Mouse (Mus musculus): ENCODE data around the gene Tiparp. TPM values are rescaled to one million over a fixed set of nuclear protein-coding genes. Genes with fewer than 3 reads are reported as not detected.
A peak's percentile ranks its signal among the peaks of the same experiment; 100 is the strongest.

The Tiparp gene
- 1.3 and 4.2 TPM in 2 replicates for polyA plus RNA-seq (2012; rRNA removed)

GRCm38 (mm10) chr3:65527691-65528601, at the start of gene Tiparp:
Gene Tiparp, plus strand, starts transcription at chr3:65528410.
- Histone ChIP-seq H3K27ac (ENCODE audit: insufficient read depth, low read depth, low read length) (peak within 1 kb of the TSS; percentile 93), H3K4me3 (ENCODE audit: low read depth, low read length) (peak within 1 kb of the TSS; percentile 98), H3K27me3 (ENCODE audit: control insufficient read depth, insufficient read depth, low read length) (no peaks in the 10 kb centered on the region), H3K4me1 (ENCODE audit: control insufficient read depth, insufficient read depth, insufficient read length, low read length) (peaks cover 5% of the 10 kb centered on the region; the same call in 1 of the 2 replicates), H3K36me3 (ENCODE audit: control insufficient read depth, insufficient read depth, low read length) (peaks cover 9% of the 10 kb centered on the region)
- TF ChIP-seq CTCF (IDR thresholded peaks at IDR 0.05; ENCODE audit: extremely low read depth, insufficient read length, insufficient replicate concordance, low read depth, low read length) (peak; percentile 30; the same call in 1 of the 2 replicates), POLR2A (IDR thresholded peaks at IDR 0.05; ENCODE audit: low read depth, low read length) (peak; percentile 99)
- under 1% methylated on average over 109 of the region's 109 CpGs for WGBS

- H3K4me3 ChIP-seq (ENCODE audit: low read depth, low read length) = no peak overlapping the region
- whole genome bisulfite sequencing = 69% methylated on average over 6 of the region's 6 CpGs
- H3K27me3 ChIP-seq (ENCODE audit: control insufficient read depth, insufficient read depth, low read length) = no peaks in the 10 kb centered on the region
- TF ChIP-seq CTCF (IDR thresholded peaks at IDR 0.05; ENCODE audit: extremely low read depth, insufficient read length, insufficient replicate concordance, low read depth, low read length) = no peak
- TF ChIP-seq POLR2A (IDR thresholded peaks at IDR 0.05; ENCODE audit: low read depth, low read length) = no peak
- no peaks in the 10 kb centered on the region for H3K36me3 ChIP-seq (ENCODE audit: control insufficient read depth, insufficient read depth, low read length)
- H3K4me1 ChIP-seq (ENCODE audit: control insufficient read depth, insufficient read depth, insufficient read length, low read length) = no peaks in the 10 kb centered on the region
- H3K27ac ChIP-seq (ENCODE audit: insufficient read depth, low read depth, low read length) = no peak overlapping the region
Observed at GRCm38 (mm10) chr3:65480676-65481075, 47.5 kb upstream of the Tiparp start.

- no peaks in the 10 kb centered on the region for H3K36me3 ChIP-seq (ENCODE audit: control insufficient read depth, insufficient read depth, low read length)
- H3K4me1 ChIP-seq (ENCODE audit: control insufficient read depth, insufficient read depth, insufficient read length, low read length) = no peaks in the 10 kb centered on the region
- H3K4me3 ChIP-seq (ENCODE audit: low read depth, low read length) = no peak overlapping the region
- no peaks in the 10 kb centered on the region for H3K27me3 ChIP-seq (ENCODE audit: control insufficient read depth, insufficient read depth, low read length)
- 73% methylated on average over 1 of the region's 1 CpGs for WGBS
- no peak overlapping the region for H3K27ac ChIP-seq (ENCODE audit: insufficient read depth, low read depth, low read length)
- TF ChIP-seq POLR2A (IDR thresholded peaks at IDR 0.05; ENCODE audit: low read depth, low read length) = no peak
- TF ChIP-seq CTCF (IDR thresholded peaks at IDR 0.05; ENCODE audit: extremely low read depth, insufficient read length, insufficient replicate concordance, low read depth, low read length) = no peak
Observed at GRCm38 (mm10) chr3:65482266-65482665, 45.9 kb upstream of the Tiparp start.

GRCm38 (mm10) chr3:65482698-65483407, 45.4 kb upstream of the Tiparp start:
- H3K27ac ChIP-seq (ENCODE audit: insufficient read depth, low read depth, low read length) = no peak overlapping the region

GRCm38 (mm10) chr3:65484161-65484733, 44.0 kb upstream of the Tiparp start:
- Histone ChIP-seq H3K27me3 (ENCODE audit: control insufficient read depth, insufficient read depth, low read length) (no peaks in the 10 kb centered on the region), H3K36me3 (ENCODE audit: control insufficient read depth, insufficient read depth, low read length) (no peaks in the 10 kb centered on the region), H3K4me3 (ENCODE audit: low read depth, low read length) (no peak overlapping the region), H3K27ac (ENCODE audit: insufficient read depth, low read depth, low read length) (no peak overlapping the region), H3K4me1 (ENCODE audit: control insufficient read depth, insufficient read depth, insufficient read length, low read length) (no peaks in the 10 kb centered on the region)
- TF ChIP-seq POLR2A (IDR thresholded peaks at IDR 0.05; ENCODE audit: low read depth, low read length) = no peak
- TF ChIP-seq CTCF (IDR thresholded peaks at IDR 0.05; ENCODE audit: extremely low read depth, insufficient read length, insufficient replicate concordance, low read depth, low read length) = no peak
- 69% methylated on average over 7 of the region's 7 CpGs for WGBS

More at GRCm38 (mm10) chr3:65482698-65483407, 45.4 kb upstream of the Tiparp start:
- Histone ChIP-seq H3K27me3 (ENCODE audit: control insufficient read depth, insufficient read depth, low read length) (no peaks in the 10 kb centered on the region), H3K4me3 (ENCODE audit: low read depth, low read length) (no peak overlapping the region), H3K4me1 (ENCODE audit: control insufficient read depth, insufficient read depth, insufficient read length, low read length) (no peaks in the 10 kb centered on the region), H3K36me3 (ENCODE audit: control insufficient read depth, insufficient read depth, low read length) (no peaks in the 10 kb centered on the region)
- 55% methylated on average over 6 of the region's 6 CpGs for WGBS
- TF ChIP-seq CTCF (IDR thresholded peaks at IDR 0.05; ENCODE audit: extremely low read depth, insufficient read length, insufficient replicate concordance, low read depth, low read length) = no peak
- no peak for TF ChIP-seq POLR2A (IDR thresholded peaks at IDR 0.05; ENCODE audit: low read depth, low read length)

- WGBS = 87% methylated on average over 2 of the region's 2 CpGs
Observed at GRCm38 (mm10) chr3:65487419-65488088, 40.7 kb upstream of the Tiparp start.

More at GRCm38 (mm10) chr3:65487419-65488088, 40.7 kb upstream of the Tiparp start:
- Histone ChIP-seq H3K27ac (ENCODE audit: insufficient read depth, low read depth, low read length) (no peak overlapping the region), H3K27me3 (ENCODE audit: control insufficient read depth, insufficient read depth, low read length) (no peaks in the 10 kb centered on the region), H3K4me3 (ENCODE audit: low read depth, low read length) (no peak overlapping the region), H3K36me3 (ENCODE audit: control insufficient read depth, insufficient read depth, low read length) (no peaks in the 10 kb centered on the region), H3K4me1 (ENCODE audit: control insufficient read depth, insufficient read depth, insufficient read length, low read length) (no peaks in the 10 kb centered on the region)
- TF ChIP-seq CTCF (IDR thresholded peaks at IDR 0.05; ENCODE audit: extremely low read depth, insufficient read length, insufficient replicate concordance, low read depth, low read length) = no peak
- TF ChIP-seq POLR2A (IDR thresholded peaks at IDR 0.05; ENCODE audit: low read depth, low read length) = no peak
